Mouse (Mus musculus) liver, embryonic 14.5 days (tissue): ENCODE data around the gene Mettl21e. TPM values are rescaled to one million over a fixed set of nuclear protein-coding genes. Genes with fewer than 3 reads are reported as not detected.

ENCODE experiments used
- ATAC-seq: fragments of 200-750 bp; cut with Nextera tagmentation; 2 replicates; pipeline ENCODE4 v1.8.0; 2017; ENCODE audit warnings: moderate number of reproducible peaks, mild to moderate bottlenecking, moderate library complexity; ENCODE audit not compliant: insufficient read depth
- DNase-seq, 3 experiments: peaks; one replicate each; pipeline ENCODE4 v3.0.0-alpha.2; 2012 to 2013; ENCODE audit warnings: low read depth in 3 of 3, low spot score in 3 of 3
- H3K27ac ChIP-seq: fragments of 300-500 bp; sonication (generic); 2 replicates; pipeline ENCODE4 v1.5.1; 2014; ENCODE audit warnings: moderate library complexity, mild to moderate bottlenecking, control low read depth, inconsistent platforms
- H3K27me3 ChIP-seq: fragments of 300-500 bp; sonication (generic); 2 replicates; pipeline ENCODE4 v1.6.1; 2014; ENCODE audit warnings: mild to moderate bottlenecking, low read length, moderate library complexity; ENCODE audit not compliant: control insufficient read depth, insufficient read depth
- H3K36me3 ChIP-seq: fragments of 300-500 bp; sonication (generic); replicated peaks from 2 replicates; pipeline ENCODE4 v1.6.1; 2014; ENCODE audit warnings: low read depth; ENCODE audit not compliant: control insufficient read depth, insufficient read depth
- H3K4me1 ChIP-seq, 2 experiments: fragments of 200-500 bp in 1 of 2; fragments of 300-500 bp in 1 of 2; sonication (generic) in 1 of 2; replicated peaks; 2 replicates each; pipeline ENCODE4 v1.6.1; 2012 to 2014; ENCODE audit warnings: antibody characterized with exemption in 1 of 2, inconsistent platforms in 1 of 2, low read length in 1 of 2; ENCODE audit not compliant: control insufficient read depth in 2 of 2, insufficient read depth in 2 of 2
- H3K4me2 ChIP-seq: fragments of 300-500 bp; sonication (generic); 2 replicates; pipeline ENCODE4 v1.6.1; 2014; ENCODE audit warnings: low read depth, mild to moderate bottlenecking, control low read depth, moderate library complexity
- H3K4me3 ChIP-seq, 2 experiments: fragments of 200-500 bp in 1 of 2; fragments of 300-500 bp in 1 of 2; sonication (generic) in 1 of 2; 2 replicates each; pipeline ENCODE4 v1.5.1; 2012 to 2014; ENCODE audit warnings: low read depth in 2 of 2, low read length in 2 of 2, mild to moderate bottlenecking in 2 of 2, control low read depth in 1 of 2, inconsistent platforms in 1 of 2, moderate library complexity in 1 of 2; ENCODE audit not compliant: insufficient read depth in 1 of 2
- H3K9ac ChIP-seq: fragments of 300-500 bp; sonication (generic); replicated peaks from 2 replicates; pipeline ENCODE4 v1.6.1; 2014; ENCODE audit warnings: mild to moderate bottlenecking, control low read depth, moderate library complexity
- H3K9me3 ChIP-seq: fragments of 300-500 bp; sonication (generic); 2 replicates; pipeline ENCODE4 v1.6.1; 2016; ENCODE audit warnings: low read length, mixed read lengths; ENCODE audit not compliant: control insufficient read depth
- CTCF ChIP-seq: IDR thresholded peaks from 2 replicates; pipeline ENCODE4 v1.5.1; 2016; ENCODE audit warnings: antibody characterized with exemption, low read depth, control low read depth
- EP300 ChIP-seq: IDR thresholded peaks from 2 replicates; pipeline ENCODE4 v1.6.1; 2016; ENCODE audit warnings: antibody characterized with exemption, low read depth
- WGBS: fragments of 180-500 bp; shearing (Covaris S2); extraction: QIAGEN DNeasy Blood & Tissue Kit; methylation state at CpG from one replicate; pipeline ENCODE4 v1.1.7; 2014; ENCODE audit not compliant: insufficient replicate concordance; 5-methylcytosine and 5-hydroxymethylcytosine counted together
- polyA plus RNA-seq, 2 experiments: library from polyadenylated mRNA; depleted of rRNA in 1 of 2; stranded (reverse) in 1 of 2; unstranded in 1 of 2; fragments of >200 nt; fragmentation: Nextera tagmentation in 1 of 2; extraction: Ambion mirVana in 1 of 2; gene quantifications; 2 replicates each; pipeline versions ENCODE4 v1.2.1 to v1.2.3; 2012 to 2014

The Mettl21e gene
- polyA plus RNA-seq, 2 experiments, result not detected

GRCm38 (mm10) chr1:44198273-44199171 is 20.2 kb downstream of the Mettl21e start:
- no peaks in the 10 kb centered on the region for H3K36me3 ChIP-seq
- H3K9me3 ChIP-seq, result no peaks in the 10 kb centered on the region
- H3K4me3 ChIP-seq, result peak overlapping the region; percentile 18 to 21; a peak in 3 of 4 replicates
- H3K27me3 ChIP-seq, result peaks cover 3% of the 10 kb centered on the region; the same call in 1 of the 2 replicates
- H3K9ac ChIP-seq, result no peak overlapping the region
- no peak for TF ChIP-seq CTCF
- no peak for TF ChIP-seq EP300
- peak in 1 of 3 experiments; percentile 2 for DNase-seq
- H3K27ac ChIP-seq, result no peak overlapping the region
- H3K4me2 ChIP-seq, result peak overlapping the region; percentile 57
- H3K4me1 ChIP-seq, result no peaks in the 10 kb centered on the region; a peak in 1 of 4 replicates
- 20% methylated on average over 47 of the region's 47 CpGs for WGBS
- ATAC-seq, result no peak

GRCm38 (mm10) chr1:44186396-44186795 is 32.4 kb downstream of the Mettl21e start:
- H3K4me2 ChIP-seq, result no peak overlapping the region
- no peaks in the 10 kb centered on the region for H3K36me3 ChIP-seq
- H3K27me3 ChIP-seq, result no peaks in the 10 kb centered on the region
- H3K9ac ChIP-seq, result no peak overlapping the region
- DNase-seq (no peak), ATAC-seq (no peak)
- H3K4me1 ChIP-seq, result no peaks in the 10 kb centered on the region
- H3K9me3 ChIP-seq, result no peaks in the 10 kb centered on the region
- no peak overlapping the region for H3K27ac ChIP-seq
- no peak overlapping the region for H3K4me3 ChIP-seq
- TF ChIP-seq EP300 (no peak), CTCF (no peak)

- Histone ChIP-seq H3K4me2 (no peak overlapping the region), H3K4me3 (no peak overlapping the region), H3K4me1 (no peaks in the 10 kb centered on the region), H3K27me3 (no peaks in the 10 kb centered on the region), H3K9me3 (no peaks in the 10 kb centered on the region), H3K9ac (no peak overlapping the region), H3K36me3 (peaks cover 7% of the 10 kb centered on the region), H3K27ac (no peak overlapping the region)
- WGBS, result 79% methylated on average over 5 of the region's 5 CpGs
- no peak for DNase-seq
- ATAC-seq, result no peak
- TF ChIP-seq EP300, result no peak
Measured at GRCm38 (mm10) chr1:44178086-44178485, 40.7 kb downstream of the Mettl21e start.

DNA sequence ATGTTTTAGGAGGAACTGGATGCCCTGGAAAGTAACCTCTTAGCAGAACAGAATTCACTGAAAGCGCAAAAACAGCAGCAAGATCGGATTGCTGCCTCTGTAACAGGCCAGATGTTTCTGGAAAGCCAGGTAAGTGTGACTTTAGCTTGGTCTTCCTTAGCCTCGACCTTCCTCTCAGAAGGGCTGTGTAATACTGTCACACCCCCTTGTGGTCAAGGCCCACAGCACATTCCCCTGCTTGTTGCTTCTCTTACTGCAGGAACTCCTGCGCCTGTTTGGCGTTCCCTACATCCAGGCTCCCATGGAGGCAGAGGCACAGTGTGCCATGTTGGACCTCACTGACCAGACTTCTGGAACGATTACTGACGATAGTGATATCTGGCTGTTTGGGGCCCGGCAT is 44.9 kb downstream of the Mettl21e start:
- Histone ChIP-seq H3K4me1 (no peaks in the 10 kb centered on the region), H3K9ac (no peak overlapping the region), H3K4me3 (no peak overlapping the region), H3K27ac (no peak overlapping the region), H3K36me3 (peaks cover 7% of the 10 kb centered on the region), H3K4me2 (no peak overlapping the region), H3K27me3 (no peaks in the 10 kb centered on the region), H3K9me3 (no peaks in the 10 kb centered on the region)
- ATAC-seq, result no peak
- WGBS, result 79% methylated on average over 8 of the region's 8 CpGs
- TF ChIP-seq CTCF, result peak; percentile 56
- no peak for TF ChIP-seq EP300
- DNase-seq, result no peak

GRCm38 (mm10) chr1:44172656-44173055 is 46.1 kb downstream of the Mettl21e start:
- no peak overlapping the region for H3K9ac ChIP-seq
- no peaks in the 10 kb centered on the region for H3K4me1 ChIP-seq
- H3K27me3 ChIP-seq, result no peaks in the 10 kb centered on the region
- peaks cover 7% of the 10 kb centered on the region for H3K36me3 ChIP-seq
- no peak for TF ChIP-seq CTCF
- H3K4me3 ChIP-seq, result no peak overlapping the region
- H3K27ac ChIP-seq, result no peak overlapping the region
- H3K4me2 ChIP-seq, result no peak overlapping the region
- DNase-seq (no peak), ATAC-seq (no peak)
- no peaks in the 10 kb centered on the region for H3K9me3 ChIP-seq
- WGBS, result 78% methylated on average over 4 of the region's 4 CpGs
